Mouse (Mus musculus): ENCODE results near the gene Fam126a. TPM values are rescaled to one million over a fixed set of nuclear protein-coding genes. Genes with fewer than 3 reads are reported as not detected.

The Fam126a gene
- polyA plus RNA-seq, 1 experiment from 2014 or later: 41.0 TPM

DNA sequence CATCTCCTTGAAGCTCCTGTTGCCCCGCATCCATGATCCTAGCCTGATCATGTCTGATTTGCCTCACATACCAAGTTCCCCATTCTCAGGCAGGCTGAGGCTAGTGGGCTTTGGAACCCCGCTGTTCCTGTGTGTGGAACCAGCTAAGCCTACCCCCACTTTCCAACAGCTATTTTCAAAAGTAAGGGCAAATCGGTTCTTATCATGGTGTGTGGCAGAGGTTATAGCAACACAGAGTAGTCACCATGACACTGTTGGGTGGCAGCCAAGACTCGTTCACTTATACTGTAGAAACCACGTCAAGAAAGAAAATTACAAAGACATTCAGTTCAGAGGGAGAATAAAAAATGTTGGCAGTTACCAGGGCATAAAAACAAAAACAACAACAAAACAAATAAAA, 62.8 kb downstream of the Fam126a start:
- 73% methylated on average over 5 of the region's 5 CpGs for WGBS

DNA sequence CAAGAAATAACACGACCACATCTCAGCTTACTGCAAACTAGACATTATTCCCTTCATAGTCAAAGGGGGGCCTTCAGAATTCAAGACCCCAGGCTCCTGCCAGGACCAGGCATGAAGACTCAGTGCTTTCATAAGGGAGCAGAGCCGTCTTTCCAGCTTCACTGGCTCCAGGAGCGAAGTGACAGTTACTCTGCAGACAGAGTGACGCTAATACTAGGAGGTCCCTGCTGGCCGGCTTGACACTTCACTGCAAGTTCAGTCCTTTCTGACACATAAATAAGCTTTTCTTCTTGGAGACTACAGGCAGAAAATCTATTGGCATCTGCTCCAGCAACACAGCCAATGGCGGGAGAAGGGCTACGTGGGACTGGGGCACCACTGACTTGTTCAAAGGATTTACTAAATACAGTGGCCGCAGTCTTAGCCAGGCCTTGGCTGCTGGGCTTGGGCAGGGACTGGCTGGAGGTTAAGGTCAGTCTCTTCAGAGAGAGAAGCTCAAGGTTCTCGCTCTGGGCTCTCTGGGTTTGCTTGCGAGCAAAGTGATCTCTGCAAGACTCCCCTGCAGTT, 65.8 kb downstream of the Fam126a start:
- H3K4me3 ChIP-seq: no peak overlapping the region
- no peaks in the 10 kb centered on the region for H3K9me3 ChIP-seq
- H3K4me1 ChIP-seq: no peaks in the 10 kb centered on the region; the same call in 1 of the 2 replicates
- H3K27me3 ChIP-seq (replicated peaks): no peaks in the 10 kb centered on the region
- no peak overlapping the region for H3K9ac ChIP-seq
- WGBS: 81% methylated on average over 10 of the region's 10 CpGs
- no peak overlapping the region for H3K4me2 ChIP-seq (replicated peaks)
- no peak overlapping the region for H3K27ac ChIP-seq
- peaks cover 9% of the 10 kb centered on the region; the same call in 1 of the 2 replicates for H3K36me3 ChIP-seq
- no peak for ATAC-seq (ENCODE audit: low FRiP score, low read depth)

More for the DNA sequence above, 62.8 kb downstream of the Fam126a start:
- Histone ChIP-seq H3K9me3 (no peaks in the 10 kb centered on the region), H3K4me1 (no peaks in the 10 kb centered on the region; the same call in 1 of the 2 replicates), H3K9ac (no peak overlapping the region), H3K36me3 (peaks cover 9% of the 10 kb centered on the region; the same call in 1 of the 2 replicates), H3K27ac (no peak overlapping the region), H3K27me3 (replicated peaks) (no peaks in the 10 kb centered on the region), H3K4me2 (replicated peaks) (no peak overlapping the region), H3K4me3 (no peak overlapping the region)
- no peak for ATAC-seq (ENCODE audit: low FRiP score, low read depth)

GRCm38 (mm10) chr5:23953047-23953446, 77.4 kb downstream of the Fam126a start:
- no peak for ATAC-seq (ENCODE audit: low FRiP score, low read depth)
- no peak overlapping the region for H3K4me2 ChIP-seq (replicated peaks)
- no peaks in the 10 kb centered on the region for H3K9me3 ChIP-seq
- no peaks in the 10 kb centered on the region for H3K4me1 ChIP-seq
- no peak overlapping the region for H3K4me3 ChIP-seq
- H3K9ac ChIP-seq: no peak overlapping the region
- no peaks in the 10 kb centered on the region for H3K27me3 ChIP-seq (replicated peaks)
- 91% methylated on average over 5 of the region's 5 CpGs for WGBS
- no peak overlapping the region for H3K27ac ChIP-seq
- no peaks in the 10 kb centered on the region for H3K36me3 ChIP-seq

GRCm38 (mm10) chr5:23948071-23948470, 82.4 kb downstream of the Fam126a start:
- Histone ChIP-seq H3K4me1 (no peaks in the 10 kb centered on the region), H3K36me3 (no peaks in the 10 kb centered on the region), H3K27me3 (replicated peaks) (no peaks in the 10 kb centered on the region), H3K9me3 (no peaks in the 10 kb centered on the region), H3K27ac (no peak overlapping the region), H3K4me3 (no peak overlapping the region), H3K9ac (no peak overlapping the region), H3K4me2 (replicated peaks) (no peak overlapping the region)
- no peak for ATAC-seq (ENCODE audit: low FRiP score, low read depth)
- 54% methylated on average over 3 of the region's 3 CpGs for WGBS

DNA sequence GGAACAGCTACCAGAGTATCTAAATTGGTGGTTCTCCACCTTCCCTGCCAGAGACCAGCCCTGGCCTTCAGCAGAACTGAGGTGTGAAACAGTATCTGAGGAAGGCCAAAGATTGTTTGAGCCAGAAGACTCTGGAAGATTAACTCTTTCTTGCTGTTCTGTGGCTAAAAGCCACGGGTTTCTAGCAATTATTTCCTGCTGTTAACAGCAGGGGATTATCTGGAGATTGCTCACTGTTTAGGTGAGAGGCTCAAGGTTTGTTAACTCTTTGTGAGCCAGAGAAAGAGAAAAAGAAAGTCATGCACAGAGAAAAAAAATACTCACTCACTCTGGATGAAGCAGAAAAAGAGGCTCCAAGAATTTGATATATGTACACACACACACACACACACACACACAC, 85.4 kb downstream of the Fam126a start:
- Histone ChIP-seq H3K36me3 (no peaks in the 10 kb centered on the region), H3K27ac (no peak overlapping the region), H3K9me3 (no peaks in the 10 kb centered on the region), H3K4me2 (replicated peaks) (no peak overlapping the region), H3K27me3 (replicated peaks) (no peaks in the 10 kb centered on the region), H3K4me3 (no peak overlapping the region), H3K9ac (no peak overlapping the region), H3K4me1 (no peaks in the 10 kb centered on the region)
- WGBS: 7% methylated on average over 1 of the region's 1 CpGs
- ATAC-seq (ENCODE audit: low FRiP score, low read depth): no peak

- no peak overlapping the region for H3K4me3 ChIP-seq
- no peaks in the 10 kb centered on the region for H3K27me3 ChIP-seq (replicated peaks)
- ATAC-seq (ENCODE audit: low FRiP score, low read depth): no peak
- H3K4me1 ChIP-seq: no peaks in the 10 kb centered on the region
- no peak overlapping the region for H3K27ac ChIP-seq
- H3K9ac ChIP-seq: no peak overlapping the region
- WGBS: 90% methylated on average over 2 of the region's 2 CpGs
- no peaks in the 10 kb centered on the region for H3K9me3 ChIP-seq
- H3K36me3 ChIP-seq: no peaks in the 10 kb centered on the region
- H3K4me2 ChIP-seq (replicated peaks): no peak overlapping the region
Measured at GRCm38 (mm10) chr5:23943534-23943933, 87.0 kb downstream of the Fam126a start.

GRCm38 (mm10) chr5:23923481-23924165, 106.9 kb downstream of the Fam126a start:
- ATAC-seq (ENCODE audit: low FRiP score, low read depth): no peak
- no peak overlapping the region for H3K27ac ChIP-seq
- WGBS: 87% methylated on average over 12 of the region's 12 CpGs

GRCm38 (mm10) chr5:23922516-23923291, 107.8 kb downstream of the Fam126a start:
- Histone ChIP-seq H3K4me1 (no peaks in the 10 kb centered on the region), H3K4me3 (no peak overlapping the region), H3K27ac (no peak overlapping the region), H3K27me3 (replicated peaks) (no peaks in the 10 kb centered on the region), H3K9ac (no peak overlapping the region), H3K4me2 (replicated peaks) (no peak overlapping the region), H3K36me3 (no peaks in the 10 kb centered on the region), H3K9me3 (no peaks in the 10 kb centered on the region)
- 83% methylated on average over 12 of the region's 12 CpGs for WGBS
- no peak for ATAC-seq (ENCODE audit: low FRiP score, low read depth)

More at GRCm38 (mm10) chr5:23923481-23924165, 106.9 kb downstream of the Fam126a start:
- no peak overlapping the region for H3K4me2 ChIP-seq (replicated peaks)
- H3K9me3 ChIP-seq: no peaks in the 10 kb centered on the region
- H3K27me3 ChIP-seq (replicated peaks): no peaks in the 10 kb centered on the region
- H3K4me3 ChIP-seq: no peak overlapping the region
- no peak overlapping the region for H3K9ac ChIP-seq
- H3K4me1 ChIP-seq: no peaks in the 10 kb centered on the region
- no peaks in the 10 kb centered on the region for H3K36me3 ChIP-seq

GRCm38 (mm10) chr5:23921316-23921715, 109.2 kb downstream of the Fam126a start:
- H3K4me1 ChIP-seq: no peaks in the 10 kb centered on the region
- no peaks in the 10 kb centered on the region for H3K36me3 ChIP-seq
- no peaks in the 10 kb centered on the region for H3K27me3 ChIP-seq (replicated peaks)
- H3K9ac ChIP-seq: no peak overlapping the region
- no peak for ATAC-seq (ENCODE audit: low FRiP score, low read depth)
- H3K9me3 ChIP-seq: no peaks in the 10 kb centered on the region
- WGBS: 87% methylated on average over 1 of the region's 1 CpGs
- H3K27ac ChIP-seq: no peak overlapping the region
- no peak overlapping the region for H3K4me3 ChIP-seq
- no peak overlapping the region for H3K4me2 ChIP-seq (replicated peaks)

- Histone ChIP-seq H3K4me2 (replicated peaks) (no peak overlapping the region), H3K9ac (no peak overlapping the region), H3K36me3 (no peaks in the 10 kb centered on the region), H3K9me3 (no peaks in the 10 kb centered on the region), H3K27me3 (replicated peaks) (no peaks in the 10 kb centered on the region), H3K27ac (no peak overlapping the region), H3K4me3 (no peak overlapping the region), H3K4me1 (no peaks in the 10 kb centered on the region)
- no peak for ATAC-seq (ENCODE audit: low FRiP score, low read depth)
- WGBS: 62% methylated on average over 7 of the region's 7 CpGs
Measured at GRCm38 (mm10) chr5:23919892-23920731, 110.4 kb downstream of the Fam126a start.

DNA sequence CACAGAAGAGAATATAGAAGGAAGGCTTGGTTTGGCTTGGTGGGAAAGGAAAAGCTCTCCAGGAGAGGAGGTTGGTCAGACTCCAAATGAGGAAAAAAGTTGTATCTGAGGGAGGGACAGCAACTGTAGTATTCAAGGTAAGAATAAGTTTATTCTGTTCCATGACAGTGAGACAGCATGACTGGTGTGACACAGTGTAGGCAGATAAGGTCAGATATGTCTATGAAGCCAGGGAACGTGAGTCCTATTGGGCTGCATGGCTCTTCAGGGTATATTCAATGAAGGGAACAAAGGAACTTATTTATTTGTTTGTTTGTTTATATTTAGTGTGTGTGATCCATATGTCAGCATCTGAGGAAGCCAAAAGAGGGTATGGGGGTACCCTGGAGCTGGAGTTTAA, 113.2 kb downstream of the Fam126a start:
- H3K27me3 ChIP-seq (replicated peaks): no peaks in the 10 kb centered on the region
- H3K4me2 ChIP-seq (replicated peaks): no peak overlapping the region
- no peaks in the 10 kb centered on the region for H3K9me3 ChIP-seq
- no peaks in the 10 kb centered on the region for H3K4me1 ChIP-seq
- no peak overlapping the region for H3K9ac ChIP-seq
- no peak for ATAC-seq (ENCODE audit: low FRiP score, low read depth)
- WGBS: 93% methylated on average over 1 of the region's 1 CpGs
- no peak overlapping the region for H3K4me3 ChIP-seq
- H3K36me3 ChIP-seq: no peaks in the 10 kb centered on the region
- H3K27ac ChIP-seq: no peak overlapping the region

DNA sequence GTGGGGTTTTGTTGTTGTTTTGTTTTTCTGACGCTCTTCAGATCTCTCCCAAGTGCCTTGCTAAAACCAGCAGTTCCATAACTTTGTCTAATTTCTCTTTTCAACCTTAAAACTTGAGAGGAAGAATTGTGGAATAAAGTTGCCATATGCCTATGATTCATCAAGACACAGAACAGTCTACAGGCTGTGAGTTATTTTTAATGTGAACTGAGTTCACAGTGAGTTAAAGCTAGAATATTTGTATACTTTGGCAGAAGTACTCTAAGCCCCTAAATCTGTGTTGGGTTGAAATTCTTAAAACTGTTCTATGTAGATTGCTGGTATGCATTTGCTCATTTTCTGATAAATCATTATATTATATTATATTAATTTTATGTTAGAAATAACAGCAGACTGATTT, 118.9 kb downstream of the Fam126a start:
- 90% methylated on average over 1 of the region's 1 CpGs for WGBS
- H3K4me1 ChIP-seq: no peaks in the 10 kb centered on the region
- H3K36me3 ChIP-seq: no peaks in the 10 kb centered on the region
- H3K4me2 ChIP-seq (replicated peaks): no peak overlapping the region
- H3K9me3 ChIP-seq: peaks cover 8% of the 10 kb centered on the region; the same call in 1 of the 2 replicates
- H3K27me3 ChIP-seq (replicated peaks): no peaks in the 10 kb centered on the region
- ATAC-seq (ENCODE audit: low FRiP score, low read depth): no peak
- H3K4me3 ChIP-seq: no peak overlapping the region
- no peak overlapping the region for H3K9ac ChIP-seq
- H3K27ac ChIP-seq: no peak overlapping the region

All from neural tube, embryonic 12.5 days (tissue).